Mouse (Mus musculus): ENCODE results near the gene Sgta.

GRCm38 (mm10) chr10:81076356-81076755 lies 16.4 kb upstream of the Sgta start:
- no peak for TF ChIP-seq CTCF (IDR thresholded peaks at IDR 0.05; ENCODE audit: low read depth, low read length)
- no peak for TF ChIP-seq POLR2A (IDR thresholded peaks at IDR 0.05; ENCODE audit: borderline replicate concordance, low read depth, low read length)
